Mouse (Mus musculus): ENCODE results near the gene Cd59b. TPM values are rescaled to one million over a fixed set of nuclear protein-coding genes. Genes with fewer than 3 reads are reported as not detected.

Cd59b gene
- polyA plus RNA-seq (2015; fragmentation: Nextera tagmentation; extraction: Ambion mirVana): 4.3 and 6.3 TPM in 2 replicates

GRCm38 (mm10) chr2:104069704-104070185 lies at the start of gene Cd59b:
Gene Cd59b, plus strand, starts transcription at chr2:104069849.
- Histone ChIP-seq H3K4me2 (replicated peaks; ENCODE audit: low read depth) (peak within 1 kb of the TSS; percentile 70), H3K4me1 (replicated peaks; ENCODE audit: control insufficient read depth, insufficient read depth, low read length) (no peaks in the 10 kb centered on the region; the same call in 1 of the 2 replicates), H3K9me3 (ENCODE audit: control insufficient read depth) (no peaks in the 10 kb centered on the region), H3K4me3 (ENCODE audit: low read depth, low read length) (peak within 1 kb of the TSS; percentile 35), H3K9ac (ENCODE audit: low read depth, low read length) (no peak within 1 kb of the TSS), H3K27ac (ENCODE audit: low read depth, low read length) (no peak within 1 kb of the TSS), H3K36me3 (ENCODE audit: control insufficient read depth, insufficient read depth) (no peaks in the 10 kb centered on the region), H3K27me3 (replicated peaks; ENCODE audit: control insufficient read depth, insufficient read depth, low read length) (no peaks in the 10 kb centered on the region)
- ATAC-seq: peak; percentile 81
- WGBS: 14% methylated on average over 13 of the region's 13 CpGs
- TF ChIP-seq CTCF (IDR thresholded peaks at IDR 0.05; ENCODE audit: low read depth): no peak

DNA sequence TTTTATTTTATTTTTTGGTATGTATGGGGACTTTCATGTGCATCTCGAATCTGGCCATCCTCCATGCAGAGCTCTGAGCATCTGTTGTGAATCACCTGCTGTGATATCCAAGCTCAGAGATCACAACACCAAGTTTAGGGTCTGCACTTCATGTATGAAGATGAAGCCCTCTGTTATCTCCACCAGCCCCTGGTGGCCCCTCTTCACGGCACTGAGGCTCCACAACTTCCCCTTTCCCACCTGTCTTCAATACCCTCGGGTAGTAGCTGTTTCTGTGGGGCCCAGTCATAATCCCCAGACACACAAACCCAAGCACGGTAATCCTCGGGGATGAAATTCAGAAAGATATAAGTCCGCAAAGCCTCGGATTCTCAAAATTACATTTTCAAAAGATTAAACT lies 46.6 kb upstream of the Cd59b start:
- Histone ChIP-seq H3K4me1 (replicated peaks; ENCODE audit: control insufficient read depth, insufficient read depth, low read length) (no peaks in the 10 kb centered on the region), H3K9ac (ENCODE audit: low read depth, low read length) (no peak overlapping the region), H3K9me3 (ENCODE audit: control insufficient read depth) (no peaks in the 10 kb centered on the region), H3K27ac (ENCODE audit: low read depth, low read length) (no peak overlapping the region), H3K36me3 (ENCODE audit: control insufficient read depth, insufficient read depth) (no peaks in the 10 kb centered on the region), H3K4me2 (replicated peaks; ENCODE audit: low read depth) (no peak overlapping the region), H3K4me3 (ENCODE audit: low read depth, low read length) (no peak overlapping the region), H3K27me3 (replicated peaks; ENCODE audit: control insufficient read depth, insufficient read depth, low read length) (no peaks in the 10 kb centered on the region)
- no peak for ATAC-seq
- TF ChIP-seq CTCF (IDR thresholded peaks at IDR 0.05; ENCODE audit: low read depth): no peak
- 76% methylated on average over 7 of the region's 7 CpGs for WGBS

- Histone ChIP-seq H3K9me3 (ENCODE audit: control insufficient read depth) (no peaks in the 10 kb centered on the region), H3K9ac (ENCODE audit: low read depth, low read length) (no peak overlapping the region), H3K36me3 (ENCODE audit: control insufficient read depth, insufficient read depth) (no peaks in the 10 kb centered on the region), H3K27me3 (replicated peaks; ENCODE audit: control insufficient read depth, insufficient read depth, low read length) (no peaks in the 10 kb centered on the region), H3K4me3 (ENCODE audit: low read depth, low read length) (no peak overlapping the region), H3K27ac (ENCODE audit: low read depth, low read length) (no peak overlapping the region), H3K4me1 (replicated peaks; ENCODE audit: control insufficient read depth, insufficient read depth, low read length) (no peaks in the 10 kb centered on the region), H3K4me2 (replicated peaks; ENCODE audit: low read depth) (no peak overlapping the region)
- TF ChIP-seq CTCF (IDR thresholded peaks at IDR 0.05; ENCODE audit: low read depth): no peak
- ATAC-seq: no peak
- 92% methylated on average over 4 of the region's 4 CpGs for WGBS
These were observed 45.0 kb upstream of the Cd59b start for GRCm38 (mm10) chr2:104024656-104025055.

- no peaks in the 10 kb centered on the region for H3K36me3 ChIP-seq (ENCODE audit: control insufficient read depth, insufficient read depth)
- H3K4me2 ChIP-seq (replicated peaks; ENCODE audit: low read depth): peak within 1 kb of the TSS; percentile 76
- peak; percentile 63 for TF ChIP-seq CTCF (IDR thresholded peaks at IDR 0.05; ENCODE audit: low read depth)
- peak within 1 kb of the TSS; percentile 92 for H3K4me3 ChIP-seq (ENCODE audit: low read depth, low read length)
- H3K4me1 ChIP-seq (replicated peaks; ENCODE audit: control insufficient read depth, insufficient read depth, low read length): no peaks in the 10 kb centered on the region
- WGBS: under 1% methylated on average over 37 of the region's 44 CpGs
- no peaks in the 10 kb centered on the region for H3K9me3 ChIP-seq (ENCODE audit: control insufficient read depth)
- no peaks in the 10 kb centered on the region for H3K27me3 ChIP-seq (replicated peaks; ENCODE audit: control insufficient read depth, insufficient read depth, low read length)
- peak; percentile 95 for ATAC-seq
- H3K9ac ChIP-seq (ENCODE audit: low read depth, low read length): peak within 1 kb of the TSS; percentile 91
- H3K27ac ChIP-seq (ENCODE audit: low read depth, low read length): peak within 1 kb of the TSS; percentile 30; the same call in 1 of the 2 replicates
These were observed 42.1 kb upstream of the Cd59b start, which contains the start of gene Fbxo3 for GRCm38 (mm10) chr2:104027458-104028138. Gene Fbxo3, plus strand, starts transcription at chr2:104027721.

- no peaks in the 10 kb centered on the region for H3K4me1 ChIP-seq (replicated peaks; ENCODE audit: control insufficient read depth, insufficient read depth, low read length)
- H3K4me3 ChIP-seq (ENCODE audit: low read depth, low read length): peak within 1 kb of the TSS; percentile 92
- H3K4me2 ChIP-seq (replicated peaks; ENCODE audit: low read depth): peak within 1 kb of the TSS; percentile 76
- no peak for TF ChIP-seq CTCF (IDR thresholded peaks at IDR 0.05; ENCODE audit: low read depth)
- no peaks in the 10 kb centered on the region for H3K36me3 ChIP-seq (ENCODE audit: control insufficient read depth, insufficient read depth)
- WGBS: under 1% methylated on average over 30 of the region's 32 CpGs
- peak within 1 kb of the TSS; percentile 30; the same call in 1 of the 2 replicates for H3K27ac ChIP-seq (ENCODE audit: low read depth, low read length)
- no peaks in the 10 kb centered on the region for H3K27me3 ChIP-seq (replicated peaks; ENCODE audit: control insufficient read depth, insufficient read depth, low read length)
- ATAC-seq: peak; percentile 51
- peak within 1 kb of the TSS; percentile 91 for H3K9ac ChIP-seq (ENCODE audit: low read depth, low read length)
- no peaks in the 10 kb centered on the region for H3K9me3 ChIP-seq (ENCODE audit: control insufficient read depth)
These were observed 41.4 kb upstream of the Cd59b start, which contains the start of gene 4931422A03Rik for GRCm38 (mm10) chr2:104028139-104028723. Gene 4931422A03Rik, minus strand, starts transcription at chr2:104028361.

DNA sequence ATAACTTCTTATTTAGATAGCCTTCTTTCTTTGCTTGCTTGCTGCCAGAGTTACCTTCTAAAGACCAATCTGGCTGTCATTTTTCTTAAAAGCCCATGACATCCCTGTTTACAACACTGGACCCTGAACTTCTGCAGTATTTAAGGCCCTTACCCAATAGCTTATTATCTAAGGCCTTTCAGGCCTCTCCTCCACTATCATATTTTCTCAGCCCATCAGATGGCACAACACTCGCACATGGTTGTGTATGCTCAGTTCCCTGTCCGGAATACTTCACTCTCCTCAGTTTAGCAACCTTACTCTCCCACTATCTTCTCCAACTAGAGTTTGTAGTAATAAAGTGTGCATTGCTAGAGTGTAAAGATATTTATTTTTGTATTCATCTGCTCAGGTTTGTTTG lies 40.6 kb upstream of the Cd59b start:
- no peak overlapping the region for H3K9ac ChIP-seq (ENCODE audit: low read depth, low read length)

More for the DNA sequence above, 40.6 kb upstream of the Cd59b start:
- no peak for TF ChIP-seq CTCF (IDR thresholded peaks at IDR 0.05; ENCODE audit: low read depth)
- Histone ChIP-seq H3K36me3 (ENCODE audit: control insufficient read depth, insufficient read depth) (peaks cover 4% of the 10 kb centered on the region; the same call in 1 of the 2 replicates), H3K27ac (ENCODE audit: low read depth, low read length) (no peak overlapping the region), H3K27me3 (replicated peaks; ENCODE audit: control insufficient read depth, insufficient read depth, low read length) (no peaks in the 10 kb centered on the region), H3K4me1 (replicated peaks; ENCODE audit: control insufficient read depth, insufficient read depth, low read length) (no peaks in the 10 kb centered on the region), H3K4me3 (ENCODE audit: low read depth, low read length) (peak overlapping the region; percentile 92; the same call in 1 of the 2 replicates), H3K9me3 (ENCODE audit: control insufficient read depth) (no peaks in the 10 kb centered on the region), H3K4me2 (replicated peaks; ENCODE audit: low read depth) (peak overlapping the region; percentile 76)
- ATAC-seq: no peak
- 43% methylated on average over 2 of the region's 2 CpGs for WGBS
